Mouse (Mus musculus): ENCODE measurements at regions not wholly inside any gene's neighbourhood (a gene's known extent, or its start where the extent isn't known, plus 50 kb on each side); places are given as distances from the start of the nearest gene placed in this dataset.

DNA sequence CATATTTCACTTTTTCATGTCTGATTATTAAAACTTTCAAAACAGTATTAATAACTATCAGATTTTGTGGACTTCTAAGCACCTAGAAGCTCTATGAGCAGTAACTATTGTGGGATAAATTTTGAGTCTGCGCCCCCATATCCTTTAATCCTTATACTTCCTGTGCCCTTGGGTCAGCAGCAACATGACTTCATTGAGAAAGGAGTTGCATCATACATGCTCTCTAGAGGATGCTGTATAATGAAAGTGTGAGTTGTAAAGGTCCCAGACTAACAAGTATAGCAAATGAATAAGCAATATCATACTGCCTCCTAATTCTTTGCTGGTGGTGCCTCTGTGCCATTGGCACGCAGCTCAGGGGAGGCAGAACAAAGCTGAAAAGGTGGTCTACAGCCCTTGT is 404.6 kb downstream of the 4930474N05Rik start:
- H3K9me3 ChIP-seq, result no peaks in the 10 kb centered on the region
- ATAC-seq (ENCODE audit: insufficient read depth, low FRiP score, low read depth), result no peak
- 77% methylated on average over 2 of the region's 2 CpGs for WGBS
- no peak overlapping the region for H3K4me2 ChIP-seq
- no peak overlapping the region for H3K4me3 ChIP-seq (replicated peaks)
- no peak overlapping the region for H3K27ac ChIP-seq
- H3K27me3 ChIP-seq (replicated peaks), result no peaks in the 10 kb centered on the region
- no peaks in the 10 kb centered on the region for H3K36me3 ChIP-seq
- no peak overlapping the region for H3K9ac ChIP-seq
- no peaks in the 10 kb centered on the region for H3K4me1 ChIP-seq

- ATAC-seq (ENCODE audit: insufficient read depth, low FRiP score, low read depth), result no peak
- H3K4me3 ChIP-seq (replicated peaks), result no peak overlapping the region
- no peaks in the 10 kb centered on the region for H3K27me3 ChIP-seq (replicated peaks)
- no peaks in the 10 kb centered on the region for H3K36me3 ChIP-seq
- no peaks in the 10 kb centered on the region for H3K9me3 ChIP-seq
- H3K27ac ChIP-seq, result no peak overlapping the region
- H3K4me1 ChIP-seq, result no peaks in the 10 kb centered on the region
- H3K9ac ChIP-seq, result no peak overlapping the region
- H3K4me2 ChIP-seq, result no peak overlapping the region
Measured at GRCm38 (mm10) chr14:36485499-36485898, 390.8 kb downstream of the 4930474N05Rik start.

DNA sequence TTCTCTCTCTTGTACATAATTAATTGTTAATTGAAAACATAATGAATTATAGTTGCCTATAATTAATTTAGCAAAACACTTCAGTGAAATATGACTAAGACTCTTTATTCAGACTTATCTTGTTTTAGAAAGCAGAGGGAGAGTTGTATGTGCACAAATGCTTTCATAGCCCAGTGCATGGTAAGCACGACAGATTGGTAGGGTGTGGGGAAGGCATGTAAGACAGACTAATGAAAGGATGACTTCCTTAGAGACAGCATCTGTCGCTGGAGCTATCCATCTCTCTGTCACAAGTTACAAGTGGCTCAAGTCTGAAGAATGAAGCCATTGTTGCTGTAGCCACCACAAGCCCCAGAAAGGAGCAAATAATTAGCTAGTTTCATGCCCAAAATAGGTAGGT is 376.9 kb downstream of the 4930474N05Rik start:
- H3K36me3 ChIP-seq, result no peaks in the 10 kb centered on the region
- H3K4me2 ChIP-seq, result no peak overlapping the region
- WGBS, result 55% methylated on average over 2 of the region's 2 CpGs
- H3K4me1 ChIP-seq, result no peaks in the 10 kb centered on the region
- H3K4me3 ChIP-seq (replicated peaks), result no peak overlapping the region
- H3K27ac ChIP-seq, result no peak overlapping the region
- no peak for ATAC-seq (ENCODE audit: insufficient read depth, low FRiP score, low read depth)
- no peaks in the 10 kb centered on the region for H3K27me3 ChIP-seq (replicated peaks)
- no peaks in the 10 kb centered on the region for H3K9me3 ChIP-seq
- no peak overlapping the region for H3K9ac ChIP-seq

GRCm38 (mm10) chr14:36470362-36470761 is 375.6 kb downstream of the 4930474N05Rik start:
- ATAC-seq (ENCODE audit: insufficient read depth, low FRiP score, low read depth), result no peak

DNA sequence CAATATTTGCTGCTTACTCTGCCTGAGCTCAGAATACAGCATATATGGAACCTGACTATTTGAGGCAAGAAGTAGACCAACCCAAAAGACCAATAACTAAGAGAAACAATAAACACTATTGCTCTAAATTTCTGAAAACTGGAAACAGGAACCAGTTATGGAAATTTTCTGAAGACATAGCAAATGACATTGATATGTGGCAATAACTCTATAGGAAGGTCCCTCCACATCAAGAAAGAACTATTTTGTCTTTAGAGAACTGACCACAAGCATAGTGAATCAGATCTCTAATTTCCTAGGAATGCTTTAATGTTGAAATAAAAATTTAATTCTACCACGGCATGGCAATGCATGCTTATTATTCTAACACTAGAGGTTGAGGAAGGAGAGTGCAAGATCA is 358.3 kb downstream of the 4930474N05Rik start:
- ATAC-seq (ENCODE audit: insufficient read depth, low FRiP score, low read depth), result no peak
- WGBS, result 88% methylated on average over 1 of the region's 1 CpGs

More at GRCm38 (mm10) chr14:36470362-36470761, 375.6 kb downstream of the 4930474N05Rik start:
- Histone ChIP-seq H3K4me1 (no peaks in the 10 kb centered on the region), H3K4me3 (replicated peaks) (no peak overlapping the region), H3K27me3 (replicated peaks) (no peaks in the 10 kb centered on the region), H3K9me3 (no peaks in the 10 kb centered on the region), H3K4me2 (no peak overlapping the region), H3K27ac (no peak overlapping the region), H3K9ac (no peak overlapping the region), H3K36me3 (no peaks in the 10 kb centered on the region)
- WGBS, result 65% methylated on average over 1 of the region's 1 CpGs

DNA sequence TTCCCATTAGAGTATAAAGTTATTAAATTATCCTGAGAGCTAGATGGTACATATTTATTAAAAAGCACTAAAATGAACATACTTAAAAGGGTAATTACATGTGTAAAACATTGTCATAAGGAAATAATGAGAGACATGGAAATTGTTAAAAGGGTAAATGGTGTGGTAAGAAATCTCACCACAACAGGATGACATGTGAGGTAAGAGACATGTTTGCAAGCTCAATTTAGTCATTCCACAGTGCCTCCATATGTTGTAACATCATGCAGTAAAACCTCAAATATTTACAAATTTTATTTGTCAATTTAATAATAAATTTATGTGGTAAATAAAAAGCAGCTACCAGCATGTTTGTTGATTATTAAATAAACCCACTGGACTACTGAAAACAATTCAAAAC is 355.4 kb downstream of the 4930474N05Rik start:
- no peak for ATAC-seq (ENCODE audit: insufficient read depth, low FRiP score, low read depth)
- Histone ChIP-seq H3K4me1 (no peaks in the 10 kb centered on the region), H3K4me3 (replicated peaks) (no peak overlapping the region)

More for the DNA sequence above, 358.3 kb downstream of the 4930474N05Rik start:
- Histone ChIP-seq H3K27me3 (replicated peaks) (no peaks in the 10 kb centered on the region), H3K36me3 (no peaks in the 10 kb centered on the region), H3K9ac (no peak overlapping the region), H3K4me3 (replicated peaks) (no peak overlapping the region), H3K27ac (no peak overlapping the region), H3K4me2 (no peak overlapping the region), H3K4me1 (no peaks in the 10 kb centered on the region), H3K9me3 (no peaks in the 10 kb centered on the region)

DNA sequence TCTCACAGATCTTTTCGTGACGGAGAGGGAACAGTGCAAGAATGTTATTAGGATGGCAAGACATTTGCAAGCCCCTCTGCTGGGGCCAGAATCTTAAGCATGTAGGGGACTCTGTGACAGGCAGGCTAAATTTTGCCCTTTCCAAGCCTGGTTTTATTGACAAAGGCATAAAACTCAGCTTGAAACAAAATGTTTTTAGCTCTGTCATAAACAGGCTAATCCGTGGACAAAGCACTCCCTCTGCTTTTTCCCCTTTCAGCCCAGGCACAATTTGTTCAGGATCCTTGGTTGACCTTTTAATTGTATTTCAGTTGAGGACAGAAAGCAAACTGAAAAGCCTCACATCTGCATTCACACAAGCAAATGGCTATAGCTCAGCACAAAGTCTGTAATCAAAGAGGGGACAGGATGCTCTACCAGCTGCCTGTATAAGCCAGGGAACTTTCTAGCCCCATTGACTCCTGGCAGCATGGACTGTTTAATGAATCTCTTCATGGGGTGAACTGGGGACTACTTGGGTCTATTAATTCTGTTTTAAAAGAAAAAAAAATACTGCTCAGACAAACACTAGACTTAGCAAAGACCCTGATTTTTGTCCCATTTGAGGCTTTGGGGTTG is 320.0 kb downstream of the 4930474N05Rik start:
- ATAC-seq (ENCODE audit: insufficient read depth, low FRiP score, low read depth), result no peak
- no peaks in the 10 kb centered on the region for H3K27me3 ChIP-seq (replicated peaks)

More for the DNA sequence above, 355.4 kb downstream of the 4930474N05Rik start:
- no peaks in the 10 kb centered on the region for H3K36me3 ChIP-seq
- no peak overlapping the region for H3K9ac ChIP-seq
- no peak overlapping the region for H3K27ac ChIP-seq
- H3K4me2 ChIP-seq, result no peak overlapping the region
- H3K9me3 ChIP-seq, result no peaks in the 10 kb centered on the region
- no peaks in the 10 kb centered on the region for H3K27me3 ChIP-seq (replicated peaks)

DNA sequence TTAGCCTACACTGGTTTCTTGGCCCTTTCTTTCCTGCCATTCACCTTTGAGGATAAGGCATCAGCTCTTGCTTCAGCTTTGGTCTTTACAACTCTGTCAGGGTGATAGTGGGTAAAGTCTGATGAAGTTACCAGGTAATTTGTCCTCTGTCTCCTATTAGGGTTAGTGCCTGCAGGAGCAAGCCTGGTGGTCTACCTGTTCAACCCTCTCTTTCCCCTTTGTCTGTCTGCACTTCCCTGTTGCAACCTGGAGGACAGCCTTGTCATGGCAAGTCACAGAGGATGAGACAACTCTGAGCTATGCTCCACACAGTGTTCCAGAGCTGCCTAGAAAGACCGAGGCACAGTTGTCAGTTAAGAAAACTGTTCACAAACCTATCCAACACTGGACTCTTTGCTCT is 319.5 kb downstream of the 4930474N05Rik start:
- Histone ChIP-seq H3K9me3 (no peaks in the 10 kb centered on the region), H3K4me1 (no peaks in the 10 kb centered on the region), H3K36me3 (no peaks in the 10 kb centered on the region), H3K4me2 (no peak overlapping the region), H3K4me3 (replicated peaks) (no peak overlapping the region), H3K27ac (no peak overlapping the region), H3K27me3 (replicated peaks) (no peaks in the 10 kb centered on the region), H3K9ac (no peak overlapping the region)
- ATAC-seq (ENCODE audit: insufficient read depth, low FRiP score, low read depth), result no peak
- 86% methylated on average over 1 of the region's 1 CpGs for WGBS

More for the DNA sequence above, 320.0 kb downstream of the 4930474N05Rik start:
- Histone ChIP-seq H3K27ac (no peak overlapping the region), H3K9me3 (no peaks in the 10 kb centered on the region), H3K4me2 (no peak overlapping the region), H3K36me3 (no peaks in the 10 kb centered on the region), H3K4me1 (no peaks in the 10 kb centered on the region), H3K4me3 (replicated peaks) (no peak overlapping the region), H3K9ac (no peak overlapping the region)
- WGBS, result 76% methylated on average over 3 of the region's 3 CpGs

Measured in stomach, embryonic 15.5 days (tissue).